Mouse (Mus musculus): ENCODE results near the gene Nav2.

GRCm38 (mm10) chr7:49232969-49233368 lies 324.5 kb downstream of the Nav2 start:
- no peak for TF ChIP-seq CTCF (IDR thresholded peaks at IDR 0.05; ENCODE audit: low read depth, low read length)
- TF ChIP-seq TAL1 (conservative IDR thresholded peaks at IDR 0.05; ENCODE audit: low read depth, low read length) = no peak
- no peak for TF ChIP-seq GATA1 (IDR thresholded peaks at IDR 0.05; ENCODE audit: borderline replicate concordance, low read length)
- TF ChIP-seq POLR2AphosphoS5 (IDR thresholded peaks at IDR 0.05; ENCODE audit: insufficient replicate concordance, low read depth, low read length) = no peak
